Mouse (Mus musculus): ENCODE measurements around the gene Foxn1. TPM values are rescaled to one million over a fixed set of nuclear protein-coding genes. Genes with fewer than 3 reads are reported as not detected.

The Foxn1 gene
- polyA plus RNA-seq (2017; shearing (Covaris generic)): not detected

GRCm38 (mm10) chr11:78386508-78387043 is at the start of gene Foxn1:
Foxn1 (minus strand) TSS chr11:78386558.
- ATAC-seq: no peak

DNA sequence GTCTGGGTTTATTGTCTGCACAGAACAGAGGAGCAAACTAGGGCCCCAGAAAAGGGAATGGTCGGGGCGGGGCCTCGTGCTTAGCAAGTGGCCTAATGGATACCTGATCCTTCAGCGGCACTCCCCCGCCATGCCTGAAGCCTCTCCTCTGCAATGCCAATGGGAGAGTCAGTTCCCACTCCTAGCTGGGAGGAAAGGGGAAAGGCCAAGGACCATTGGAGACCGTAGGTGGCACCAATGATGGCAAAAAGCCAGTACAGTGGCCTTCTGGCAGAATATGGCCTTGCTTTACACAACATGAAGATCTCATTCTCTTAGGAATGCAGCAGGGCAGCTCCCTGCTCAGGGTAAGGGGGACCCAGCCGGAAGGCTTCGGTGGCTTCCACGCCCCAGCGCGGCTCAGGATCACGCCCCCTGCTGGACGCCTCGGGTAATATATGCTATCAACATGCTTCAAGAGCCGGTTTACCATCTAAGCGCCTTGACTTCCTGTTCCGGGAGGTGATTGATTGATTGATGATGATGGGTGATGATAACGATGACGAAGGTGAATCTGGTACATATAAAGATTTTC is 49.5 kb upstream of the Foxn1 start:
- no peak for ATAC-seq

GRCm38 (mm10) chr11:78434052-78434451 is 47.7 kb upstream of the Foxn1 start:
- no peak for ATAC-seq

DNA sequence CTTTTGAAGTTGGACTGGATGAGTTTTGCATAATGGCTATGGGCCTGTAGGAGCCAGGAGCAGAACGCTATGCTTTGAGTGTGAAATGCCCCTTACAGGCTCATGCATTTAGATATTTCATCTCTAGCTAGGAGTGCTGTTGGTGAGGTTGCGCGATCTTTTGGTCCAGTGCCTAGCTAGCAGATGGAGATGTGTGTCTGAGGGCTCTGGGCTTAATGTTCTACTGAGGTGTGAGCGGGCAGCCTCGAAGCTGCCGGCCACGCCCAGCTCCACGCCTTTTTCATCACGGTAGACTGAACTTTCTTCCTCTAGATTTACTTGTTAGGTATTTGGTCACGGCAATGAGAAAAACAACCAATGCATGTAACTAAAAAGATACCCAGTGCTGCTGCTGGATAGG is 44.8 kb upstream of the Foxn1 start:
- no peak for ATAC-seq

- no peak for ATAC-seq
Observed at GRCm38 (mm10) chr11:78430195-78430878, 44.0 kb upstream of the Foxn1 start.

- no peak for ATAC-seq
Observed at GRCm38 (mm10) chr11:78428309-78428708, 42.0 kb upstream of the Foxn1 start.

- ATAC-seq: no peak
Observed at GRCm38 (mm10) chr11:78427655-78428054, 41.3 kb upstream of the Foxn1 start.

DNA sequence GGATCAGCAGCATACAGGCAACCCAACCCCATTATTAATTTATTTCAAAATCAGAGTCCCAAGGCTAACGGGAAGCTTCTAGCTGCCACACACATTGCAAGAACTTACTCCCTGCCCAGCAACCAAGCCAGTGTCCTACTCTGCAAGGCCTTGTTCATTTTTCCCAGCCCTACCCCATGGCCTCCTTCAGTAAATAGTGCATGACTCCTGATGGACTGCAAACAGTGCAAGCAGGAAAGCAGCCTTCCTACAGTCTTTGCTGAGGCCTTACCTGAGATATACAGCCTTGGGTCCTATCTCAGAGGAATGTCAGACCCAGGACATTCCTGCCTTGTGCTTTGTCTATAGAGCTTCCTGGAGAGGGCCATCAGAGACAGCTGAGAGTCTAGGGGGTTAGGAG is 39.2 kb upstream of the Foxn1 start:
- no peak for ATAC-seq

- no peak for ATAC-seq
Observed at GRCm38 (mm10) chr11:78424352-78424751, 38.0 kb upstream of the Foxn1 start.

GRCm38 (mm10) chr11:78422055-78422819 is 35.9 kb upstream of the Foxn1 start, which contains the start of gene Slc13a2:
Slc13a2 (minus strand) TSS chr11:78422217.
- no peak for ATAC-seq

- ATAC-seq: no peak
Observed at GRCm38 (mm10) chr11:78421201-78422009, 35.0 kb upstream of the Foxn1 start.

- no peak for ATAC-seq
Observed at GRCm38 (mm10) chr11:78420263-78420889, 34.0 kb upstream of the Foxn1 start.

- ATAC-seq: no peak
Observed at GRCm38 (mm10) chr11:78416854-78417253, 30.5 kb upstream of the Foxn1 start.

GRCm38 (mm10) chr11:78412861-78413260 is 26.5 kb upstream of the Foxn1 start:
- ATAC-seq: no peak

DNA sequence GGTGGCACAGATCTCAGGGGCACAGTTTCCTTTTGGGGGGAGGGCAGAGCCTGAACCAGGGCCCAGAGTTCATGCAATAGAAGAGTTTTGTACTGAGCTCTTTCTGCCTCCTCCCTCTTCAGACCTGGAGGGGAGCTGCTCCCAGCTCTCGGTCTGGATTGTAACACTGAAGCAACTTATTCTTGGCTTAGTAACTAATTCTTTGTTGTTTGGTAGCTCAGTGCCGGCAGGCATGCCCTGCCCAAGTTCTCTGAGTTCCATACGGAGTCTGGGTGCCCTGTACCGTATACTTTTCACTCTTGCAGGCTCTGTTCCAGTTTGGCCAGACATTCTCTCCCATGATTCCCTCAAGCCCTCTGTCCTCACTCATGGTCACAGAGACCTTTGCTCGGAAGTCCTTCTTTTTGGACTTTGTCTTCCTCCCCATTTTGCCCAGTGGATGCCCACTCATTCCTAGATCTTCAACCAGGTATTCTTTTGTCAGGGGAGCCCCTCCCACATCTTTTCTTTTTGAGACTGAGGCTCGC is 26.0 kb upstream of the Foxn1 start:
- no peak for ATAC-seq

DNA sequence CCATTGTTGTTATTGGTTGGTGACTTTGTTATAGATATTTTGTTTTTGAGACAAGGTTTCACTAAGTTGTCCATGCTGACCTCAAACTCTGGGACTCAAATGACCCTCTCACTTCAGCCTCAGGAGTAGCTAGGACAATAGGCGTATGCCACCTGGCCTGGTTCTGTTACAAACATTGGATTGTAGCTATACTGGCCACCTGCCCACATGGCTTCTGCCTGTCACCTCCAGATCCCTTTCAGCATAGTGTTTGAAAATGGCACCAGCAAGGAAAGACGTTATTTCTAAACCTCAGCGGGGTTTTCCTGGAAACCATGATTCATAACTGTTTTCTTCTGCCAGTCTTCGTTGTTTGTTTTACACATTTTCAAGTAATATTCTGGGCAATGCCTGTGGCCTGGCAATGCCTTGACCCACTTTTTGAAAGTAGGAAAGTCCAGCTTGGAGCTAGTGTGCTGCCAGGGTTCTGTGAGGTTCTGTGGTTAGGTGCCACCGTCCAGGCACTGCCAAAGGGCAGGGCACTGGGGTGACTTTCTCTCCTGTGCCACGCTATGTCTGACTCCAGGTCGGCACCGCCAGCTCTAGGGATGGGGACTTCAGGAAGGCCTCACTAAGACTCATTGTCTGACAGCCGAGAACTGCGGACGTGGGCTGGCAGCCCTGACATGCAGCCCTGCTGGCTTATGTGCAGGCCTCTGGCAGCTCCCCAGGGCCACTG is 25.4 kb upstream of the Foxn1 start:
- no peak for ATAC-seq

GRCm38 (mm10) chr11:78408256-78409240 is 22.2 kb upstream of the Foxn1 start:
- ATAC-seq: no peak

DNA sequence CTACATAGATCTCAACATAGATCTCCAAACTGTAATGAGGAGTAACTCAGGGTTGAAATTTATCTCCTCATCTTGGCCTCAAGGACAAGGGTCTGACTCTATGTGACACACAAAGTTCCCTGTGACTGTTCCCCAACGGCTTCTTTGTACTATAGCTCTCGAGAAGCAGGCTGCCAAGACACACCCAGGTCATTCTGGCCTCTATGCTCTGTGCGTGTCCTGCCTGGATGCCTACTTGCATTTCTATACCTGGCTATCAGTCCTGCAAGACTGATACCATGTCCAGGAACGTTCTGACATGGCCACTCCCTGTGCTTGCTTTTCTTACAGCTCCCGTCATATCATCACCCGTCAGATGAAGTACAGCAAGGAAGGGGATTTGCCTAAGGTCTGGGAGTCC is 15.7 kb upstream of the Foxn1 start:
- ATAC-seq: no peak

DNA sequence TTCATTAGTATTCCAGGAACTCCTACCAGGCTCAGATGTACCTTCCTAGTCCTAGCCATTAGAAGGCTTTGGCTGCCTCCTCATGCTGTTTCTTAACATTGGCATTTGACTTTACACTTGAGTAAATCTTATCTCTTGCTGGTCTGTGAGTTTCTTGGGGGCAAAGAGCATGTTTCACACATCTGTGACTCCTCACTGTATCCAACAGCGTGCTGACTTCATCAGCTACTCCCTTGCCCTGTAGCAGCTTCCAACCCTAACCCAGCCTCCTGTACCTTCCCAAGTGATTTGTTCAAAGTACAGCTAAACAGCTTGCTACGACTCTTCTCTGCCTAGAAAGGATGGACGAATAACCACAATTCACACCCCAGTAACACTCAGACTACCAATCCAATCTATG is 15.1 kb upstream of the Foxn1 start:
- no peak for ATAC-seq

DNA sequence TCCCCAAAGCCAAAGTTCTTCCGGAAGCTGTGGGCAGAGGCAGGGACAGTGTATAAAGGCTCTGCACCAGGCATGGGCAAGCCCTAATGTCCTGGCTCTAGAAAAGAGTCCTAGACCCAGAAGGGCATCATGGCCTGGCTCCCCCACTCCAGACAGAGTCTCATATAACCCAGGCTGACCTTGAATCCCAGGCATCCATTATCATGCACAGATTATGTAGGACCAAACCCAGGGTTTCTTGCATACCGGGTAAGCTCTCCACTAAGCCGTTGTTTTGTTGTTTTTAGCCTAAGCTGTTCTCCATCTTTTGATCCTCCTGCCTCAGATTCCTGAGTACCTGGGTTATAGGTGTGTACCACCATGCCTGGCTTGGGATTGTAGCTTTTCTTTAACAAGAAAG is 14.6 kb upstream of the Foxn1 start:
- no peak for ATAC-seq

Data from activated CD4-positive, CD25-positive, alpha-beta regulatory T cell, adult 4 months (primary cell).